Mouse (Mus musculus) stomach, postnatal 0 days (tissue): ENCODE measurements at regions not wholly inside any gene's neighbourhood (a gene's known extent, or its start where the extent isn't known, plus 50 kb on each side); places are given as distances from the start of the nearest gene placed in this dataset.

ENCODE experiments used
- ATAC-seq: fragments of 200-750 bp; cut with Nextera tagmentation; 2 replicates; pipeline ENCODE4 v1.8.0; 2017; ENCODE audit not compliant: low FRiP score, low TSS enrichment
- DNase-seq: peaks from one replicate; pipeline ENCODE4 v3.0.0-alpha.2; 2016; ENCODE audit warnings: low spot score
- H3K27ac ChIP-seq: fragments of 300-500 bp; sonication (generic); replicated peaks from 2 replicates; pipeline ENCODE4 v1.5.1; 2014; ENCODE audit warnings: mild to moderate bottlenecking, control low read depth
- H3K27me3 ChIP-seq: fragments of 300-500 bp; sonication (generic); 2 replicates; pipeline ENCODE4 v1.6.1; 2014; ENCODE audit warnings: low read length; ENCODE audit not compliant: control insufficient read depth, insufficient read depth
- H3K36me3 ChIP-seq: fragments of 300-500 bp; sonication (generic); 2 replicates; pipeline ENCODE4 v1.6.1; 2014; ENCODE audit warnings: low read length, mixed read lengths; ENCODE audit not compliant: control insufficient read depth, insufficient read depth
- H3K4me1 ChIP-seq: fragments of 300-500 bp; sonication (generic); replicated peaks from 2 replicates; pipeline ENCODE4 v1.6.1; 2014; ENCODE audit warnings: antibody characterized with exemption; ENCODE audit not compliant: control insufficient read depth, insufficient read depth
- H3K4me2 ChIP-seq: fragments of 300-500 bp; sonication (generic); replicated peaks from 2 replicates; pipeline ENCODE4 v1.6.1; 2014; ENCODE audit warnings: low read depth, mild to moderate bottlenecking, control low read depth, moderate library complexity
- H3K4me3 ChIP-seq: fragments of 300-500 bp; sonication (generic); 2 replicates; pipeline ENCODE4 v1.5.1; 2014; ENCODE audit warnings: low read depth, low read length, control low read depth
- H3K9ac ChIP-seq: fragments of 300-500 bp; sonication (generic); 2 replicates; pipeline ENCODE4 v1.6.1; 2014; ENCODE audit warnings: mild to moderate bottlenecking, low read length, control low read depth, mixed read lengths
- H3K9me3 ChIP-seq: fragments of 300-500 bp; sonication (generic); 2 replicates; pipeline ENCODE4 v1.6.1; 2016; ENCODE audit warnings: low read length; ENCODE audit not compliant: control insufficient read depth
- CTCF ChIP-seq: IDR thresholded peaks from 2 replicates; pipeline ENCODE4 v1.5.1; 2016; ENCODE audit warnings: antibody characterized with exemption, low read depth, mild to moderate bottlenecking, moderate library complexity
- EP300 ChIP-seq: optimal IDR thresholded peaks from 2 replicates; pipeline ENCODE3; 2016; ENCODE audit warnings: antibody characterized with exemption
- WGBS: fragments of 180-500 bp; shearing (Covaris S2); extraction: QIAGEN DNeasy Blood & Tissue Kit; methylation state at CpG from one replicate; pipeline ENCODE4 v1.1.7; 2014; 5-methylcytosine and 5-hydroxymethylcytosine counted together

GRCm38 (mm10) chr16:93006321-93006984, 180.5 kb upstream of the Runx1 start:
- Histone ChIP-seq H3K9ac (no peak overlapping the region), H3K4me2 (peak overlapping the region; percentile 18), H3K4me1 (no peaks in the 10 kb centered on the region)

GRCm38 (mm10) chr16:93005470-93005869, 179.5 kb upstream of the Runx1 start:
- H3K9ac ChIP-seq, result no peak overlapping the region
- no peaks in the 10 kb centered on the region for H3K4me1 ChIP-seq
- H3K4me3 ChIP-seq, result no peak overlapping the region
- H3K9me3 ChIP-seq, result no peaks in the 10 kb centered on the region
- H3K4me2 ChIP-seq, result no peak overlapping the region
- H3K27me3 ChIP-seq, result no peaks in the 10 kb centered on the region
- WGBS, result 21% methylated on average over 8 of the region's 8 CpGs
- no peaks in the 10 kb centered on the region for H3K36me3 ChIP-seq
- DNase-seq (no peak), ATAC-seq (no peak)
- no peak for TF ChIP-seq EP300
- no peak for TF ChIP-seq CTCF
- no peak overlapping the region for H3K27ac ChIP-seq

More at GRCm38 (mm10) chr16:93006321-93006984, 180.5 kb upstream of the Runx1 start:
- 15% methylated on average over 21 of the region's 21 CpGs for WGBS
- peak; percentile 47; the same call in 1 of the 2 replicates for ATAC-seq
- peak; percentile 49 for DNase-seq
- H3K27me3 ChIP-seq, result no peaks in the 10 kb centered on the region
- H3K36me3 ChIP-seq, result no peaks in the 10 kb centered on the region
- H3K4me3 ChIP-seq, result no peak overlapping the region
- H3K27ac ChIP-seq, result no peak overlapping the region
- TF ChIP-seq CTCF, result no peak
- no peak for TF ChIP-seq EP300
- no peaks in the 10 kb centered on the region for H3K9me3 ChIP-seq

GRCm38 (mm10) chr16:93003830-93004229, 177.9 kb upstream of the Runx1 start:
- ATAC-seq, result no peak
- H3K27me3 ChIP-seq, result no peaks in the 10 kb centered on the region
- H3K36me3 ChIP-seq, result no peaks in the 10 kb centered on the region
- H3K27ac ChIP-seq, result no peak overlapping the region
- H3K4me2 ChIP-seq, result no peak overlapping the region
- no peak for DNase-seq
- H3K9ac ChIP-seq, result no peak overlapping the region
- no peak for TF ChIP-seq EP300
- no peak for TF ChIP-seq CTCF
- 75% methylated on average over 4 of the region's 4 CpGs for WGBS
- H3K4me1 ChIP-seq, result no peaks in the 10 kb centered on the region
- H3K9me3 ChIP-seq, result no peaks in the 10 kb centered on the region
- no peak overlapping the region for H3K4me3 ChIP-seq

- Histone ChIP-seq H3K4me1 (no peaks in the 10 kb centered on the region), H3K4me3 (no peak overlapping the region), H3K27me3 (no peaks in the 10 kb centered on the region), H3K36me3 (no peaks in the 10 kb centered on the region), H3K9ac (no peak overlapping the region), H3K4me2 (no peak overlapping the region), H3K27ac (no peak overlapping the region), H3K9me3 (no peaks in the 10 kb centered on the region)
- no peak for ATAC-seq
- TF ChIP-seq CTCF (no peak), EP300 (no peak)
- DNase-seq, result no peak
- WGBS, result 60% methylated on average over 3 of the region's 3 CpGs
Observed at GRCm38 (mm10) chr16:92998689-92999088, 172.7 kb upstream of the Runx1 start.

- 51% methylated on average over 6 of the region's 6 CpGs for WGBS
- Histone ChIP-seq H3K4me3 (no peak overlapping the region), H3K4me2 (no peak overlapping the region)
Observed at GRCm38 (mm10) chr16:92997636-92998035, 171.7 kb upstream of the Runx1 start.

GRCm38 (mm10) chr16:92995993-92996350, 170.0 kb upstream of the Runx1 start:
- 0 out of 2 replicates have a peak, but pooled peaks cover 3% of the 10 kb centered on the region for H3K4me1 ChIP-seq
- TF ChIP-seq CTCF (no peak), EP300 (no peak)
- 76% methylated on average over 4 of the region's 4 CpGs for WGBS

More at GRCm38 (mm10) chr16:92997636-92998035, 171.7 kb upstream of the Runx1 start:
- no peak overlapping the region for H3K27ac ChIP-seq
- no peaks in the 10 kb centered on the region for H3K36me3 ChIP-seq
- TF ChIP-seq CTCF, result no peak
- TF ChIP-seq EP300, result no peak
- H3K4me1 ChIP-seq, result 0 out of 2 replicates have a peak, but pooled peaks cover under 1% of the 10 kb centered on the region
- H3K9me3 ChIP-seq, result no peaks in the 10 kb centered on the region
- DNase-seq (no peak), ATAC-seq (no peak)
- H3K27me3 ChIP-seq, result no peaks in the 10 kb centered on the region
- H3K9ac ChIP-seq, result no peak overlapping the region

More at GRCm38 (mm10) chr16:92995993-92996350, 170.0 kb upstream of the Runx1 start:
- no peaks in the 10 kb centered on the region for H3K9me3 ChIP-seq
- H3K36me3 ChIP-seq, result no peaks in the 10 kb centered on the region
- H3K4me3 ChIP-seq, result no peak overlapping the region
- DNase-seq (no peak), ATAC-seq (no peak)
- no peak overlapping the region for H3K27ac ChIP-seq
- no peak overlapping the region for H3K4me2 ChIP-seq
- H3K9ac ChIP-seq, result no peak overlapping the region
- no peaks in the 10 kb centered on the region for H3K27me3 ChIP-seq
